Mouse (Mus musculus): ENCODE measurements around the gene Slc6a17.

DNA sequence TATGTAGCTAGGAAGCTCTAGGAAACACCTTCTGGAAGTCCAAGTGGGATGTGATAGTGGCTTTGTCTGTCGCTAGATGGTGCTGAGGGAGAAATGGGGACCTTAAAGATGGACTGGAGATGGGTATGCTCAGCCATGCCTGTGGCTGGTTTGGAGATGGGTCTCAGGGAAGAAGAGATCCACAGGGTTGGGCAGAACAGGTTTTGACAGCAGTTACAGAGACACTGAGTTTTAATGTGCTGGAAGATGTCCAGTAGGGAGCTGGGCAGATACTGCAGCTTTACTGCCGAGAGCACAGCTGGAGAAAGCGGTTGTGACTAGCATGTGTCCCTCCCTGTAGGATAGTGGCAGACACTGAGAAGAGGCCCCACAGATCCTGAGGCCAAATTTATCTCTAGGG, 37.2 kb downstream of the Slc6a17 start:
- TF ChIP-seq CTCF (IDR thresholded peaks at IDR 0.05; ENCODE audit: extremely low read depth, insufficient read depth, low read length), result no peak
- no peak for TF ChIP-seq POLR2A (IDR thresholded peaks at IDR 0.05; ENCODE audit: extremely low read depth, insufficient read depth, low read length)

Data from cortical plate, adult 2 months (tissue).